Mouse (Mus musculus) myocyte (in vitro differentiated cells): ENCODE measurements at regions not wholly inside any gene's neighbourhood (a gene's known extent, or its start where the extent isn't known, plus 50 kb on each side); places are given as distances from the start of the nearest gene placed in this dataset.

Source experiments
- H3K27me3 ChIP-seq: one replicate; pipeline ENCODE4 v1.6.1; 2011; ENCODE audit not compliant: control insufficient read depth, insufficient read depth, insufficient read length
- H3K36me3 ChIP-seq: one replicate; pipeline ENCODE4 v1.6.1; 2011; ENCODE audit not compliant: control insufficient read depth, insufficient read depth
- H3K4me2 ChIP-seq: one replicate; pipeline ENCODE4 v1.6.1; 2011; ENCODE audit warnings: low read depth, control low read depth
- H3K4me3 ChIP-seq: one replicate; pipeline ENCODE4 v1.5.1; 2011; ENCODE audit warnings: mild to moderate bottlenecking, control low read depth, moderate library complexity
- H3K79me2 ChIP-seq: one replicate; pipeline ENCODE4 v1.6.1; 2011; ENCODE audit not compliant: control insufficient read depth, insufficient read depth
- H3ac ChIP-seq: one replicate; pipeline ENCODE4 v1.6.1; 2011; ENCODE audit not compliant: control insufficient read depth, insufficient read length
- CEBPB ChIP-seq: IDR thresholded peaks from 2 replicates; pipeline ENCODE4 v1.6.1; 2011; ENCODE audit warnings: mild to moderate bottlenecking, moderate library complexity; ENCODE audit not compliant: poor library complexity, insufficient read depth, severe bottlenecking
- E2F4 ChIP-seq: IDR thresholded peaks from one replicate; pipeline ENCODE4 v1.6.1; 2011; ENCODE audit warnings: mild to moderate bottlenecking, control low read depth, moderate library complexity; ENCODE audit not compliant: insufficient read depth
- MAX ChIP-seq: IDR thresholded peaks from one replicate; pipeline ENCODE4 v1.6.1; 2011; ENCODE audit warnings: low read depth, mild to moderate bottlenecking, control low read depth
- MYOD1 ChIP-seq, 3 experiments: IDR thresholded peaks; one replicate each; pipeline ENCODE4 v1.6.1; 2011; ENCODE audit warnings: control low read depth in 2 of 3, low read depth in 2 of 3, mild to moderate bottlenecking in 2 of 3, moderate library complexity in 1 of 3; ENCODE audit not compliant: insufficient read length in 2 of 3, control insufficient read depth in 1 of 3
- MYOG ChIP-seq, 3 experiments: IDR thresholded peaks; one replicate each; pipeline ENCODE4 v1.6.1; 2011; ENCODE audit warnings: control low read depth in 2 of 3, low read depth in 2 of 3, mild to moderate bottlenecking in 2 of 3; ENCODE audit not compliant: insufficient read length in 2 of 3, control insufficient read depth in 1 of 3, insufficient read depth in 1 of 3
- POLR2A ChIP-seq: IDR thresholded peaks from one replicate; pipeline ENCODE4 v1.6.1; 2011; ENCODE audit warnings: low read depth, mild to moderate bottlenecking, control low read depth, moderate library complexity; ENCODE audit not compliant: insufficient read length
- POLR2AphosphoS2 ChIP-seq: IDR thresholded peaks from one replicate; pipeline ENCODE4 v1.6.1; 2011; ENCODE audit warnings: low read depth, control low read depth; ENCODE audit not compliant: insufficient read length
- REST ChIP-seq: IDR thresholded peaks from one replicate; pipeline ENCODE4 v1.6.1; 2011; ENCODE audit warnings: mild to moderate bottlenecking, control low read depth, moderate library complexity; ENCODE audit not compliant: insufficient read depth, insufficient read length
- SRF ChIP-seq: IDR thresholded peaks from one replicate; pipeline ENCODE4 v1.6.1; 2011; ENCODE audit warnings: low read depth; ENCODE audit not compliant: control insufficient read depth, insufficient read length
- TCF12 ChIP-seq: IDR thresholded peaks from one replicate; pipeline ENCODE4 v1.6.1; 2011; ENCODE audit warnings: mild to moderate bottlenecking, control low read depth; ENCODE audit not compliant: poor library complexity, insufficient read depth, severe bottlenecking
- TCF3 ChIP-seq: IDR thresholded peaks from one replicate; pipeline ENCODE4 v1.6.1; 2011; ENCODE audit warnings: low read depth, control low read depth; ENCODE audit not compliant: insufficient read length
- USF1 ChIP-seq: IDR thresholded peaks from one replicate; pipeline ENCODE4 v1.6.1; 2011; ENCODE audit warnings: low read depth, mild to moderate bottlenecking, control low read depth, moderate library complexity

DNA sequence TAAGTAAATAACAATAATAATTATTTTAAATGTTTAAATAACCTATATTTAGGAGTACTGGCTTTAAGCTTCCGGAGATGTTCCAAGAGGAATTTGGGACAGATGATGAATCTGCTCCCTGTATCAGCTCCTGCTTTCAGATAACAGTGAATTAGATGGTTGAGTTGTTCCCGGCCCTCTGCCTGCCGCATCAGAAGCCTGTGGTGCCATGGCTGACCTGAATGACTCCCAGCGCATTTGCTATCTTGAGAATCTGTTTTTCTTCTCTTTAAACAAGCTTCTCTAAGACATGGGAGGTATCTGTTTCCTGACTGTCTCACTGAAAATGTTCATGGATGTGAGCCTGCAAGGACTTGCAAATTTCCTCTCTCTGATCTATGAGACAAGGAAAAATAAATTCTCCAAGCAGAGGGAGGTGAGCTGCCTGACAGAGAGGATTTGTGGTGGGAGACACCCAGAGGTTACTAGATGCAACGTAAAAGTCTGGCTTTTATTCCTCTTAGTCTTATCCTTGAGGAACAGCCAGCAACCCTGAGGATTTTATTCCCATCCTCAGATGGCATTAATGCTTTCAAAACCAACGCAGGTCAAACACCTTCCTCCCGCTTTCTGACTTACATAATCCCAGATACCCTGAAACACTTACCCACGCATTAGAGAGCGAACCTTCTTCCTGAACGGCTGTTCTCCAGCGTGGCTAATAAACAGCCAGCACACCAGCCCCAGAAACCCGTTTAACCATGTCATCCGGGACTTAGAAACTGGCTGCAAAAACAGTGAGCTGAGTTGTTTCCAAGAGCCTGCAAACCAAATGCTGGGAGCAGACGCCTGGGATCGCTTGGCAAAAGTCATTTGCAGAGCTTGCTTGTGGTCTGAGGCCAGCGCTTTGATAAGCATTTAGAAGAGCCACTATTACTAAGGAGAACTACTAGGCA is 389.1 kb downstream of the AW209491 start:
- H3K27me3 ChIP-seq = no peaks in the 10 kb centered on the region
- H3K36me3 ChIP-seq = no peaks in the 10 kb centered on the region
- no peak overlapping the region for H3K4me3 ChIP-seq
- no peak overlapping the region for H3ac ChIP-seq
- H3K4me2 ChIP-seq = no peak overlapping the region
- no peak for TF ChIP-seq REST
- no peak for TF ChIP-seq POLR2A
- TF ChIP-seq MYOG (IDR thresholded peaks at IDR 0.05; ENCODE audit: control insufficient read depth in 1 of 3, insufficient read depth in 1 of 3, insufficient read length in 2 of 3, low read depth in 2 of 3) = no peak
- no peak for TF ChIP-seq TCF12
- TF ChIP-seq E2F4 = no peak
- TF ChIP-seq POLR2AphosphoS2 = no peak
- TF ChIP-seq CEBPB = no peak
- no peak for TF ChIP-seq SRF
- TF ChIP-seq MYOD1 (IDR thresholded peaks at IDR 0.05; ENCODE audit: control insufficient read depth in 1 of 3, insufficient read length in 2 of 3, low read depth in 2 of 3) = no peak
- TF ChIP-seq MAX = no peak
- TF ChIP-seq USF1 = no peak
- H3K79me2 ChIP-seq = no peaks in the 10 kb centered on the region

- H3K4me2 ChIP-seq = no peak overlapping the region
- TF ChIP-seq CEBPB (no peak), SRF (no peak), POLR2A (no peak), MAX (no peak), REST (no peak)
- H3K79me2 ChIP-seq = no peaks in the 10 kb centered on the region
- H3ac ChIP-seq = no peak overlapping the region
- H3K4me3 ChIP-seq = no peak overlapping the region
- no peaks in the 10 kb centered on the region for H3K36me3 ChIP-seq
- no peaks in the 10 kb centered on the region for H3K27me3 ChIP-seq
Measured at GRCm38 (mm10) chr13:15026601-15027000, 396.6 kb downstream of the AW209491 start.

- Histone ChIP-seq H3K4me2 (no peak overlapping the region), H3K27me3 (no peaks in the 10 kb centered on the region), H3ac (no peak overlapping the region), H3K36me3 (no peaks in the 10 kb centered on the region), H3K79me2 (no peaks in the 10 kb centered on the region), H3K4me3 (no peak overlapping the region)
- TF ChIP-seq REST (no peak), TCF3 (no peak), MAX (no peak), USF1 (no peak), CEBPB (no peak), MYOD1 (IDR thresholded peaks at IDR 0.05; ENCODE audit: control insufficient read depth in 1 of 3, insufficient read length in 2 of 3, low read depth in 2 of 3) (no peak), MYOG (IDR thresholded peaks at IDR 0.05; ENCODE audit: control insufficient read depth in 1 of 3, insufficient read depth in 1 of 3, insufficient read length in 2 of 3, low read depth in 2 of 3) (no peak), SRF (no peak), E2F4 (no peak), POLR2AphosphoS2 (no peak), TCF12 (no peak), POLR2A (no peak)
Measured at GRCm38 (mm10) chr13:15052667-15053375, 410.2 kb upstream of the Gli3 start.

- no peak overlapping the region for H3ac ChIP-seq
- H3K4me3 ChIP-seq = no peak overlapping the region
- H3K36me3 ChIP-seq = no peaks in the 10 kb centered on the region
- no peak overlapping the region for H3K4me2 ChIP-seq
- TF ChIP-seq MYOG (IDR thresholded peaks at IDR 0.05; ENCODE audit: control insufficient read depth in 1 of 3, insufficient read depth in 1 of 3, insufficient read length in 2 of 3, low read depth in 2 of 3) (no peak), CEBPB (no peak), MAX (no peak), USF1 (no peak), TCF3 (no peak), MYOD1 (IDR thresholded peaks at IDR 0.05; ENCODE audit: control insufficient read depth in 1 of 3, insufficient read length in 2 of 3, low read depth in 2 of 3) (no peak), REST (no peak), TCF12 (no peak), POLR2AphosphoS2 (no peak), E2F4 (no peak), SRF (no peak), POLR2A (no peak)
- H3K27me3 ChIP-seq = no peaks in the 10 kb centered on the region
- no peaks in the 10 kb centered on the region for H3K79me2 ChIP-seq
Measured at GRCm38 (mm10) chr13:15054705-15055104, 408.3 kb upstream of the Gli3 start.
